Mouse (Mus musculus) spleen, postnatal 4 days (tissue): ENCODE results near the gene Gapvd1.

Experiments used
- DNase-seq, 2 experiments: peaks; one replicate each; pipeline ENCODE4 v3.0.0; 2022; ENCODE audit warnings: low spot score in 2 of 2

Gapvd1 gene

GRCm38 (mm10) chr2:34711904-34712303 is 43.1 kb downstream of the Gapvd1 start:
- DNase-seq: no peak

GRCm38 (mm10) chr2:34708675-34709074 is 46.4 kb downstream of the Gapvd1 start:
- no peak for DNase-seq

- no peak for DNase-seq
Observed at GRCm38 (mm10) chr2:34696592-34696991, 58.4 kb downstream of the Gapvd1 start.

- DNase-seq: no peak
Observed at GRCm38 (mm10) chr2:34692861-34693260, 62.2 kb downstream of the Gapvd1 start.

GRCm38 (mm10) chr2:34684076-34684870 is 70.8 kb downstream of the Gapvd1 start:
- DNase-seq: no peak

- DNase-seq: no peak
Observed at GRCm38 (mm10) chr2:34677976-34678375, 77.1 kb downstream of the Gapvd1 start.

- DNase-seq: no peak
Observed at GRCm38 (mm10) chr2:34677061-34677460, 78.0 kb downstream of the Gapvd1 start.

GRCm38 (mm10) chr2:34673846-34674245 is 81.2 kb downstream of the Gapvd1 start:
- DNase-seq: no peak

GRCm38 (mm10) chr2:34671385-34672026 is 83.5 kb downstream of the Gapvd1 start:
- peak; percentile 38 to 72 for DNase-seq

- DNase-seq: no peak
Observed at GRCm38 (mm10) chr2:34670470-34670869, 84.6 kb downstream of the Gapvd1 start.

- DNase-seq: no peak
Observed at GRCm38 (mm10) chr2:34669203-34669746, 85.8 kb downstream of the Gapvd1 start.

GRCm38 (mm10) chr2:34668440-34669191 is 86.4 kb downstream of the Gapvd1 start:
- DNase-seq: no peak

- no peak for DNase-seq
Observed at GRCm38 (mm10) chr2:34667820-34668219, 87.2 kb downstream of the Gapvd1 start.

GRCm38 (mm10) chr2:34647410-34647809 is 107.6 kb downstream of the Gapvd1 start:
- DNase-seq: no peak

- DNase-seq: no peak
Observed at GRCm38 (mm10) chr2:34646541-34646865, 108.5 kb downstream of the Gapvd1 start.

- peak; percentile 88 to 90 for DNase-seq
Observed at GRCm38 (mm10) chr2:34645851-34646540, 109.0 kb downstream of the Gapvd1 start.

- DNase-seq: peak; percentile 55 to 70
Observed at GRCm38 (mm10) chr2:34644571-34645526, 110.2 kb downstream of the Gapvd1 start.

- DNase-seq: peak; percentile 72 to 86
Observed at GRCm38 (mm10) chr2:34642351-34642750, 112.7 kb downstream of the Gapvd1 start.

GRCm38 (mm10) chr2:34639725-34640124 is 115.3 kb downstream of the Gapvd1 start:
- DNase-seq: no peak

- DNase-seq: peak; percentile 77 to 88
Observed at GRCm38 (mm10) chr2:34638955-34639650, 115.9 kb downstream of the Gapvd1 start.
